Mouse (Mus musculus) ES-Bruce4 (cell line): ENCODE measurements at regions not wholly inside any gene's neighbourhood (a gene's known extent, or its start where the extent isn't known, plus 50 kb on each side); places are given as distances from the start of the nearest gene placed in this dataset.

ENCODE experiments used
- H3K27ac ChIP-seq: 2 replicates; pipeline ENCODE4 v1.5.1; 2012; ENCODE audit warnings: low read length, inconsistent platforms; ENCODE audit not compliant: insufficient read depth
- H3K27me3 ChIP-seq: 2 replicates; pipeline ENCODE4 v1.6.1; 2012; ENCODE audit warnings: mild to moderate bottlenecking, low read length, inconsistent platforms; ENCODE audit not compliant: control insufficient read depth, poor library complexity, insufficient read depth, severe bottlenecking
- H3K36me3 ChIP-seq: 2 replicates; pipeline ENCODE4 v1.6.1; 2012; ENCODE audit warnings: inconsistent platforms, mild to moderate bottlenecking, low read length, moderate library complexity; ENCODE audit not compliant: control insufficient read depth, poor library complexity, insufficient read depth, severe bottlenecking
- H3K4me1 ChIP-seq: one replicate; pipeline ENCODE4 v1.8.1; 2011; ENCODE audit warnings: low read length; ENCODE audit not compliant: control insufficient read depth, insufficient read depth
- H3K4me3 ChIP-seq: 2 replicates; pipeline ENCODE4 v1.5.1; 2011; ENCODE audit warnings: low read depth, mild to moderate bottlenecking, low read length
- H3K9ac ChIP-seq: 2 replicates; pipeline ENCODE4 v1.6.1; 2012; ENCODE audit warnings: low read depth, mild to moderate bottlenecking, inconsistent platforms; ENCODE audit not compliant: poor library complexity, severe bottlenecking
- H3K9me3 ChIP-seq: replicated peaks from 2 replicates; pipeline ENCODE4 v1.6.1; 2012; ENCODE audit warnings: mild to moderate bottlenecking, low read length, inconsistent platforms; ENCODE audit not compliant: control insufficient read depth, poor library complexity, insufficient read depth, severe bottlenecking
- CTCF ChIP-seq: IDR thresholded peaks from one replicate; pipeline ENCODE4 v1.8.1; 2011; ENCODE audit warnings: low read depth, low read length
- EP300 ChIP-seq: IDR thresholded peaks from 2 replicates; pipeline ENCODE4 v1.6.1; 2011; ENCODE audit warnings: low read depth, low read length; ENCODE audit not compliant: insufficient read depth
- POLR2A ChIP-seq: IDR thresholded peaks from one replicate; pipeline ENCODE4 v1.8.1; 2011; ENCODE audit warnings: low read length; ENCODE audit not compliant: insufficient read depth

DNA sequence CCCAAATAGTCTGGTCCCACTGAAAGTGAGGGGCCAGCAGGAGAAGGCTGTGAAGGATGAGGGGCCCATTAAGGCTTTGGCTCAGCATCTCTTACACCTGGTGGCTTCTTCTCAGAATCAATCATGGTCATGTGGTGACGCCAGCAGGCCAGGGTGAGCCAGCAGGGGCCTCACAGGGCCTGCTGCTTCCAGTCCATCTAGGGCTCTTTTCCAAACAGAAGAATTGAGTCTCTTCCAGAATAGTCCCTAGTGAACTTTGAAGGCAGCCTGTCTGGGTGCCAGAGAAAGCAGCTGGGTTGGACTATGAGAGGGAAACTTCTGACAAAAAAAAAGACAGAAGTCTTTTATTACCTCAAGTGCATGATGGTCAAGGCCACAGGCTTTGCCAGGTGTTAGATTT is 65.6 kb upstream of the Btbd11 start:
- Histone ChIP-seq H3K9me3 (no peaks in the 10 kb centered on the region), H3K27me3 (no peaks in the 10 kb centered on the region), H3K27ac (no peak overlapping the region), H3K36me3 (no peaks in the 10 kb centered on the region), H3K4me3 (no peak overlapping the region), H3K9ac (no peak overlapping the region), H3K4me1 (no peaks in the 10 kb centered on the region)
- no peak for TF ChIP-seq POLR2A
- TF ChIP-seq EP300, result no peak
- no peak for TF ChIP-seq CTCF

DNA sequence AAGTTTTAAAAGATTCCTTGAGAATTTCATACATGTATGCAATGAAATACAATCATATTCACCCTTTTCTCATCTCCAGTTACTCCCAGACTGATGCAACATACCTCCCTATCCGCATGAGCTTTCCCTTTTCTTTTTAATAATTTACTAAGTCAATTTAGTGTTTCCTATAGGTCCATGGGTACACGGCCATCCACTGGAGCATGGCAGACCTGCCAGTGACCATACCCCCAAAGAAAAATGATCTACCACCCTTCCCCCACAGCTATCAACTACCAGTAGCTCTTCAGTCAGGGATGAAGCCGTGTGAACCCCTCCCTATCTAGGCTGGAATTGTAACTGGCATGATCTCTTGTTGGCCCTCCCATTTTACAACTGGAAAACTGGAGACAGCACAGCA is 64.3 kb upstream of the Btbd11 start:
- no peak overlapping the region for H3K27ac ChIP-seq
- no peaks in the 10 kb centered on the region for H3K9me3 ChIP-seq
- TF ChIP-seq CTCF (no peak), EP300 (no peak), POLR2A (no peak)
- no peak overlapping the region for H3K4me3 ChIP-seq
- H3K36me3 ChIP-seq, result no peaks in the 10 kb centered on the region
- no peak overlapping the region for H3K9ac ChIP-seq
- H3K4me1 ChIP-seq, result no peaks in the 10 kb centered on the region
- no peaks in the 10 kb centered on the region for H3K27me3 ChIP-seq

DNA sequence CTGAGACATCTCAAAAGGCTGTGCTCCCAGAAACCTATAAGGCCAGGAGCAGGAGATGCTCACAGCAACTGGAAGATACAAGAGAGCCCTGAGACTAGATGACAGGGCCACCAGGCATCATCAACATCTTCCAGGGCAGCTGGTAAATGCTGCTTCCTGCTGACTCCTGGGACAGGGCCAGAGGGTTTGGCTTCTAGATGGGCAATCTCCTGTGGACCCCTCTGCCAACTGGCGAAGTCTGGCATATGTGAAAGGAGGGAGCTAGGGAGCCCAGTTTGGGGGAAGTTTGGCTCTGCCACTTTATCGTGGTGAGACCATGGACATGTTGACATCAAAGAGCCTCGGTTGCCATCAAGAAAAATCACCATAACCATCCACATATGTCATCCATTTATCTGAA is 57.2 kb upstream of the Btbd11 start:
- H3K9ac ChIP-seq, result no peak overlapping the region
- no peak overlapping the region for H3K27ac ChIP-seq
- no peaks in the 10 kb centered on the region for H3K4me1 ChIP-seq
- H3K4me3 ChIP-seq, result no peak overlapping the region
- H3K9me3 ChIP-seq, result no peaks in the 10 kb centered on the region
- H3K27me3 ChIP-seq, result no peaks in the 10 kb centered on the region
- TF ChIP-seq POLR2A (no peak), CTCF (no peak), EP300 (no peak)
- H3K36me3 ChIP-seq, result no peaks in the 10 kb centered on the region

DNA sequence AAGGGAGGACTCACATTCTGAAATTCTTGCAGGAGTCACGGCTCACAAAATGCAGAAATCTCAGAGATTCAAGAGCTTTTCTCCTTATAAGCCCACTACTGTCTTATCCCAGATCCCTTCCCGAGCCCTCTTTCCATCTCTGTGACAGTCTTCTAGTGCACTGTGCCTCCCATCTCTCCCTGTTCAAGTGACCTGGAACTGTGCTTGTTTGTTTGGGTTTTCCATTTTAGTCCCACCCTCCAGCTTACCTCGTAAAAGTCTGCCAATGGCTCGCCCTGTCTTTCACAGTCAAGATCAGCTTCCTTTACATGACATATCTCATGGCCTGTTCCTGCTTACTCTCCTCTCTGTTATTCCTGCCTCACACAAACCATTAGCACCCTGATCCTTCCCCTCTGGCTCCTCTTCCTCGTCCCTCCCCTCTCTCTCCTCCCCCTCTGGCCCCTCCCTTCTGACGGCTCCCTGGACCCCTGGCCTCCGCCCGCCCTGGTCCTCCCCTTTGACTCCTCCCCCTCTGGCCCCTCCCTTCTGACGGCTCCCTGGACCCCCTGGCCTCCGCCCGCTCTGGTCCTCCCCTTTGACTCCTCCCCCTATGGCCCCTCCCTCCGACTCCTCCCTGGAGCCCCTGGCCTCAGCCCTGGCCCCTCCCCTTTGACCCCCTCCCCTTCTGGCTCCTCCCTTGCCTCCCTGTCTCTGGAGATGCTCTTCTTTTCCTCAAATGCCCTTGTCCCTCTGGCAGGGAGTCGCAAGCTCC is 55.5 kb upstream of the Btbd11 start:
- H3K27me3 ChIP-seq, result no peaks in the 10 kb centered on the region
- no peak overlapping the region for H3K27ac ChIP-seq
- TF ChIP-seq CTCF, result no peak
- TF ChIP-seq EP300, result no peak
- TF ChIP-seq POLR2A, result no peak
- H3K36me3 ChIP-seq, result no peaks in the 10 kb centered on the region
- peak overlapping the region; percentile 43 for H3K4me3 ChIP-seq
- H3K9ac ChIP-seq, result no peak overlapping the region
- no peaks in the 10 kb centered on the region for H3K4me1 ChIP-seq
- no peaks in the 10 kb centered on the region for H3K9me3 ChIP-seq
